Mouse (Mus musculus): ENCODE measurements around the gene Cx3cr1.

Gene Cx3cr1

GRCm38 (mm10) chr9:119993092-119993844 is 76.4 kb downstream of the Cx3cr1 start:
- DNase-seq: no peak

GRCm38 (mm10) chr9:119991310-119991709 is 78.4 kb downstream of the Cx3cr1 start:
- DNase-seq: no peak

- no peak for DNase-seq
These were observed 81.4 kb downstream of the Cx3cr1 start for GRCm38 (mm10) chr9:119988304-119988703.

- DNase-seq: no peak
These were observed 83.7 kb downstream of the Cx3cr1 start for GRCm38 (mm10) chr9:119985881-119986574.

- DNase-seq: peak; percentile 25 to 37
These were observed 85.1 kb downstream of the Cx3cr1 start, which contains the start of gene Csrnp1 for GRCm38 (mm10) chr9:119984536-119985011. Gene Csrnp1, minus strand, starts transcription at chr9:119984658.

GRCm38 (mm10) chr9:119983585-119984535 is 85.8 kb downstream of the Cx3cr1 start:
- DNase-seq: peak; percentile 89 to 93

- peak; percentile 52 to 60 for DNase-seq
These were observed 86.6 kb downstream of the Cx3cr1 start for GRCm38 (mm10) chr9:119982956-119983551.

GRCm38 (mm10) chr9:119982241-119982811 is 87.4 kb downstream of the Cx3cr1 start:
- peak; percentile 56 to 67 for DNase-seq

- DNase-seq: peak; percentile 25 to 29
These were observed 88.2 kb downstream of the Cx3cr1 start for GRCm38 (mm10) chr9:119981183-119982179.

GRCm38 (mm10) chr9:119980770-119981182 is 88.9 kb downstream of the Cx3cr1 start:
- DNase-seq: no peak

- DNase-seq: peak; percentile 38 to 40
These were observed 89.9 kb downstream of the Cx3cr1 start for GRCm38 (mm10) chr9:119979749-119980148.

GRCm38 (mm10) chr9:119978811-119979441 is 90.8 kb downstream of the Cx3cr1 start:
- DNase-seq: peak; percentile 42 to 61

GRCm38 (mm10) chr9:119978151-119978810 is 91.4 kb downstream of the Cx3cr1 start:
- peak; percentile 22 to 38 for DNase-seq

GRCm38 (mm10) chr9:119977557-119978060 is 92.1 kb downstream of the Cx3cr1 start:
- DNase-seq: peak; percentile 28 to 30

- DNase-seq: no peak
These were observed 92.7 kb downstream of the Cx3cr1 start for GRCm38 (mm10) chr9:119976704-119977556.

- no peak for DNase-seq
These were observed 94.4 kb downstream of the Cx3cr1 start for GRCm38 (mm10) chr9:119975286-119975685.

- DNase-seq: no peak
These were observed 95.1 kb downstream of the Cx3cr1 start for GRCm38 (mm10) chr9:119974609-119975008.

- peak; percentile 24 to 42 for DNase-seq
These were observed 95.7 kb downstream of the Cx3cr1 start for GRCm38 (mm10) chr9:119973869-119974520.
